Mouse (Mus musculus) kidney, adult 2 months (tissue): Measurements from ENCODE around the gene Nme4.

Experiments used
- CTCF ChIP-seq: fragments of 200-500 bp; conservative IDR thresholded peaks from 2 replicates; pipeline ENCODE4 v1.5.1; 2011; ENCODE audit warnings: low read depth, mild to moderate bottlenecking, control low read depth, low read length, moderate library complexity, mixed read lengths; ENCODE audit not compliant: insufficient read depth, insufficient read length
- POLR2A ChIP-seq: fragments of 200-500 bp; IDR thresholded peaks from one replicate; pipeline ENCODE4 v1.6.1; 2011; ENCODE audit warnings: low read depth, low read length, control low read depth

- TF ChIP-seq POLR2A (no peak), CTCF (no peak)
Measured at GRCm38 (mm10) chr17:26142796-26143195, 47.4 kb upstream of the Nme4 start.
